Mouse (Mus musculus) forebrain, embryonic 13.5 days (tissue): ENCODE data around the gene Dpy19l3. TPM values are rescaled to one million over a fixed set of nuclear protein-coding genes. Genes with fewer than 3 reads are reported as not detected.

Source experiments
- ATAC-seq: fragments of 200-750 bp; cut with Nextera tagmentation; 2 replicates; pipeline ENCODE4 v1.8.0; 2017
- H3K27ac ChIP-seq: fragments of 300-500 bp; sonication (generic); 2 replicates; pipeline ENCODE4 v1.5.1; 2015; ENCODE audit warnings: inconsistent platforms, mild to moderate bottlenecking, moderate library complexity
- H3K27me3 ChIP-seq: fragments of 300-500 bp; sonication (generic); 2 replicates; pipeline ENCODE4 v1.6.1; 2015; ENCODE audit warnings: mild to moderate bottlenecking, inconsistent platforms
- H3K36me3 ChIP-seq: fragments of 300-500 bp; sonication (generic); 2 replicates; pipeline ENCODE4 v1.6.1; 2015; ENCODE audit warnings: mild to moderate bottlenecking, inconsistent platforms; ENCODE audit not compliant: poor library complexity, severe bottlenecking
- H3K4me1 ChIP-seq: fragments of 300-500 bp; sonication (generic); 2 replicates; pipeline ENCODE4 v1.6.1; 2015; ENCODE audit warnings: inconsistent platforms
- H3K4me2 ChIP-seq: fragments of 300-500 bp; sonication (generic); 2 replicates; pipeline ENCODE4 v1.6.1; 2015; ENCODE audit warnings: inconsistent platforms, mild to moderate bottlenecking, moderate library complexity
- H3K4me3 ChIP-seq: fragments of 300-500 bp; sonication (generic); 2 replicates; pipeline ENCODE4 v1.5.1; 2015; ENCODE audit warnings: mild to moderate bottlenecking, inconsistent platforms
- H3K9ac ChIP-seq: fragments of 300-500 bp; sonication (generic); 2 replicates; pipeline ENCODE4 v1.6.1; 2015; ENCODE audit warnings: mild to moderate bottlenecking, inconsistent platforms
- H3K9me3 ChIP-seq: fragments of 300-500 bp; sonication (generic); replicated peaks from 2 replicates; pipeline ENCODE4 v1.6.1; 2016; ENCODE audit warnings: inconsistent platforms
- WGBS: fragments of 180-500 bp; shearing (Covaris S2); methylation state at CpG from one replicate; pipeline ENCODE4 v1.1.7; 2015; 5-methylcytosine and 5-hydroxymethylcytosine counted together
- polyA plus RNA-seq: library from polyadenylated mRNA; unstranded; fragments of >200 nt; fragmentation: Nextera tagmentation; extraction: Ambion mirVana; gene quantifications from 2 replicates; pipeline ENCODE4 v1.2.1, GENCODE M21; 2015

Gene Dpy19l3
- 31.3 and 40.2 TPM in 2 replicates for polyA plus RNA-seq

DNA sequence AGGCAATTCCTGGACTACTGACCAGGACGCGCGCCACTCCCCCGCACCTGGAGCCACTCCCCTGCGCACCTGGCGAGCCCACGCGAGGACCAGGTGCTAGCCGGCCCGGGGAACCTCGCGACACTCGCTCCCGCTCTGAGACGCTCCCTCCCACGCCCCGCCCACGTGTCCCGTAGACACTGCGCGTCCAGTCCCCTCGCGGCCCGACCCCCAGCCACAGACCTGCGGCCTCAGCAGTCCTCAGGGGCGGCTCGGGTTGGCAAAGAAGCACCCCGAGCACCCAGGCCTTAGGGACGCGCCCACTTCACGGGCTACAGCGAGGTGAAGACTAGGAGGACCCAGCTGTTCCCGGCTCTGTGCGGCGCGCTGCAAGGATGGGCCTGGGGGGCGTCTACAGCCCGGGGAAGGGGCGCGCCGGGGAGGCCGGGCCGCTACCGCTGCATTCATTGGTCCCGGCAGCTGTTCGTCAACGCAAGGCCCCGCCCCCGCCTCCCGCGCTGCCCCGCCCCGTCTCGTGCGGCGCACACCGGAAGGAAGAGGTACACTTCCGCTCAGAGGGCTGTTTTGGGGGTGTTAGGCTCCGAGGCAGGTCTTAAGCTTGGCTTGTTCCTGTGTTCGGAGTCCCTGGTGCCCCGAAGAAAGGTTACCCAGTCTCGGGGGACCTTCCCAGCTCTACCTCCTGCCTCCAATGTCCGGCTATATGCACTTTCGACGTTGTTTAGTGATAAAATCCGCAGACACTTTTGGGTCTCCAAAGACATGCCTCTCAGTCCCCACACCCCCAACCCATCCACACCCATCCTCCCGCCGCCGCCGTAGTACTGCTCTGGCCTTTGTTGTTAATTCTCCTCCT, at the start of gene Dpy19l3:
Dpy19l3 (minus strand) TSS at position 422 of the 853 bp plus-strand sequence.
- no peaks in the 10 kb centered on the region for H3K9me3 ChIP-seq
- peaks cover 26% of the 10 kb centered on the region for H3K36me3 ChIP-seq
- ATAC-seq = peak; percentile 99
- peaks cover 30% of the 10 kb centered on the region for H3K4me1 ChIP-seq
- H3K4me2 ChIP-seq = peak within 1 kb of the TSS; percentile 97
- peak within 1 kb of the TSS; percentile 87 for H3K4me3 ChIP-seq
- 0 out of 2 replicates have a peak, but pooled peaks cover 5% of the 10 kb centered on the region for H3K27me3 ChIP-seq
- WGBS = under 1% methylated on average over 70 of the region's 70 CpGs
- H3K9ac ChIP-seq = peak within 1 kb of the TSS; percentile 76
- H3K27ac ChIP-seq = peak within 1 kb of the TSS; percentile 65

DNA sequence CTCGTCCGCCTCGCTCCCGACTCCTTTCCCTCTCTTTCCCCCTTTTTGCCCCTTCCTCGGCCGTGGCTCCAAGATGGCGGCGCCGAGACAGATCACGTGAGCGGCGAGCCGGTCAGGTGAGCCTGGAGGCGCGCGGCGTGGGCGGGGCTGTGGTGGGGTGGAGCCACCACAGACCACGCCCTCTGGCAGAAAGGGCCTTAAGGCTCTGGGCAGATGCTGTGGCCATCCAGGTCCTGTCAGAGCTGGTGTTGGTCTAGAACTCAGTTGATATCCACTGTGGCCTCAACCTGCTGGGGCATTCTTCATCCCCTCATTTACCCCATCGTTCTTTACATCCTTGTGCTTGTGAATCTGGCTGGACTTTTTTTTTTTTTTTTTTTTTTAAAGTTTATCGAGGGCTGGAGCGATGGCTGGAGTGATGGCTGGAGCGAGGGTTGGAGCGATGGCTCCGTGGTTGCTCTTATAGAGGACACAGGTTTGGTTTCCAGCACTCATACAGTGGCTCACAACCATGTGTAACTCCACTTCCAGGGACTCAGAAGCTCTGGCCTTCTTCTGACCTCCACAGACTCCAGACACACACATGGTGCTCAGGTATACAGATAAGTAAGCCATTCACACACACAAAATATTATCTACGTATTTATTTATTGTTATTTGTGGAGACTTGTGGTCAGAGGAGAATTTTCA, 48.8 kb upstream of the Dpy19l3 start, which contains the start of gene Zfp507:
Zfp507 (minus strand) TSS at position 98 of the 690 bp plus-strand sequence.
- 30% methylated on average over 18 of the region's 26 CpGs for WGBS

DNA sequence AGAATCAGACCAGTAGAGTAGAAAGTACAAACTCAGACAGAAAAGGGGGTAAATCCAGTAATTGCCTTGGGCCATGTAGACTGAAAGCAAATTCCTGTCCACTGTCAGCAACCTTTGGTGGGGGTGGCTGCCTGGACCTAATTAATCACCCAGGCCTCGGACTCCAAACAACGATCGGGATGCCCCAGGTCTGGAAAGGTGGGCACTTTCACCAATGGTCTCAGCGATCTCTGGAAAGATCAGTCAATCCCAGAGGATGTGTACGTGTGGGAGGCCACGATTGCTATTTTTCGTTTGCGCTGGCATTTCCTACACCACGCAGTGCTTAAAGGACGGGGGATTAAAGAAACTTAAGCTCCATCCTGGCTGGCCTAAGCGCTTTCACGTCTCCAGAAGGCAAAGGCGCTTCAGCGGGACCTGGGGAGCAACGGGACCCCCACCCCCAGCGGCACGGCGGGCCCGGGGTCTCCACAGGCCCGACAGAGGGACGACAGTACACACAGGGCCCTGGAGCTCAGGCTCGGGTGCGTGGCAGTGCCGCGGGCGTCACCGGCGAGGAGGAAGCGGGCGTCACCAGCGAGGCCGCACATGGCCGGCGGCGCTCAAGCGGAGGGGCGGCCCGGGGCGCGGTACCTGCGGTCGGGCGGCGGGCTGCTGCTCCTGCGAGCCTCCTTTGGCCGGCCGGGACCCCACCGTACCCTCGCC, 48.1 kb upstream of the Dpy19l3 start:
- no peaks in the 10 kb centered on the region for H3K9me3 ChIP-seq
- WGBS = under 1% methylated on average over 43 of the region's 49 CpGs
- H3K27me3 ChIP-seq = no peaks in the 10 kb centered on the region; the same call in 1 of the 2 replicates
- peaks cover 34% of the 10 kb centered on the region for H3K36me3 ChIP-seq
- peak overlapping the region; percentile 83 for H3K27ac ChIP-seq
- ATAC-seq = peak; percentile 89
- peak overlapping the region; percentile 93 for H3K4me3 ChIP-seq
- H3K4me1 ChIP-seq = peaks cover 15% of the 10 kb centered on the region
- H3K4me2 ChIP-seq = peak overlapping the region; percentile 92
- peak overlapping the region; percentile 98 for H3K9ac ChIP-seq

More for the DNA sequence above, 48.8 kb upstream of the Dpy19l3 start, which contains the start of gene Zfp507:
- Histone ChIP-seq H3K4me3 (peak within 1 kb of the TSS; percentile 93), H3K27me3 (no peaks in the 10 kb centered on the region; the same call in 1 of the 2 replicates), H3K27ac (peak within 1 kb of the TSS; percentile 83), H3K9me3 (no peaks in the 10 kb centered on the region), H3K4me2 (peak within 1 kb of the TSS; percentile 92), H3K36me3 (peaks cover 28% of the 10 kb centered on the region), H3K9ac (peak within 1 kb of the TSS; percentile 98), H3K4me1 (peaks cover 15% of the 10 kb centered on the region)
- ATAC-seq = peak; percentile 96

DNA sequence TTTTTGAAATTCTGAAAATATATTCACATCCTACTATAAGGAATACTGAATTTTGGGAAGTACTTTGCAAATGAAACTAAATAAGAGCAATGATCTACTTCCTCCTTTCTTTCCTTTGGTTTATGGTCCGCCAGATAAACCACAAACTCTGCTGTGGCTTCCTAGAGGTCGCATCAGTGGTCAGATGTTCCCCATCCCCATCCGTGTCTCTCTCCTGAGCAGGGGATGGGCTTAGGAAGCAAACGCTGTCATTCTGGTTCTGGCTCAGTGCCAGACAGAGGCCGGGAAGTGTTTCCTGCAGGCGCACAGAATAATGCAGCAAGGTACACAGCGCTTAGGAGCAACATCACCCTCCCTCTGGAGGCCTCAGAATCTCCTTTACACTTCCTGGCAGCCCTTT, 41.9 kb upstream of the Dpy19l3 start:
- no peak overlapping the region for H3K4me3 ChIP-seq
- H3K9me3 ChIP-seq = no peaks in the 10 kb centered on the region
- no peak overlapping the region for H3K4me2 ChIP-seq
- no peak overlapping the region for H3K27ac ChIP-seq
- H3K36me3 ChIP-seq = peaks cover 83% of the 10 kb centered on the region
- peaks cover 4% of the 10 kb centered on the region for H3K4me1 ChIP-seq
- no peak for ATAC-seq
- H3K9ac ChIP-seq = no peak overlapping the region
- 69% methylated on average over 7 of the region's 7 CpGs for WGBS
- H3K27me3 ChIP-seq = no peaks in the 10 kb centered on the region

DNA sequence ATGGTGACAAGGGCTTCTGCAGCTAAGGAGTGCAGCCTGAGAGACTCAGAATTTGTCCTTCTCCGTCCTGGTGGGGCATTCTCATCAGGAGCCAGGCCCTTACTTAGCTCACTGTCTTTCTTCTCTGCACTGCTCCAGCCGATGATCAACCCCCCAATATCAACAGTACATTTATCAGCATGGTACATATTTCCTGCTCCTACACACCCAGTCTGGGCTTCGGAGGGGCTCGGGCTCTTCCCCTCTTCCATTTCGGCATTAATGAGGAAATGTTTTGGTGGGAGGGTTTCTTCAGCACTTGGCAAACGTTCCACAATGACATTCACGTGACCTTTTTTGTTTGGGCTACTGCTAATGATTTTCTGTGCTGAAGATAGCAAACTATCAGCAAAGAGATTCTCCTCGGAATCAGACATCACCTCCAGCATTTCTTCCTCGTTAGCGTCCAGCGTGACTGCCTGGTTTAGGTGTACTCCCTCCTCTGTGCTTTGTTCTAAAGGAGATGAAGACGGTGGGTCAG, 40.0 kb upstream of the Dpy19l3 start:
- Histone ChIP-seq H3K4me2 (no peak overlapping the region), H3K27me3 (no peaks in the 10 kb centered on the region), H3K4me3 (no peak overlapping the region), H3K27ac (no peak overlapping the region), H3K9ac (no peak overlapping the region), H3K9me3 (no peaks in the 10 kb centered on the region), H3K4me1 (no peaks in the 10 kb centered on the region), H3K36me3 (peaks cover 85% of the 10 kb centered on the region)
- 76% methylated on average over 12 of the region's 12 CpGs for WGBS
- no peak for ATAC-seq

DNA sequence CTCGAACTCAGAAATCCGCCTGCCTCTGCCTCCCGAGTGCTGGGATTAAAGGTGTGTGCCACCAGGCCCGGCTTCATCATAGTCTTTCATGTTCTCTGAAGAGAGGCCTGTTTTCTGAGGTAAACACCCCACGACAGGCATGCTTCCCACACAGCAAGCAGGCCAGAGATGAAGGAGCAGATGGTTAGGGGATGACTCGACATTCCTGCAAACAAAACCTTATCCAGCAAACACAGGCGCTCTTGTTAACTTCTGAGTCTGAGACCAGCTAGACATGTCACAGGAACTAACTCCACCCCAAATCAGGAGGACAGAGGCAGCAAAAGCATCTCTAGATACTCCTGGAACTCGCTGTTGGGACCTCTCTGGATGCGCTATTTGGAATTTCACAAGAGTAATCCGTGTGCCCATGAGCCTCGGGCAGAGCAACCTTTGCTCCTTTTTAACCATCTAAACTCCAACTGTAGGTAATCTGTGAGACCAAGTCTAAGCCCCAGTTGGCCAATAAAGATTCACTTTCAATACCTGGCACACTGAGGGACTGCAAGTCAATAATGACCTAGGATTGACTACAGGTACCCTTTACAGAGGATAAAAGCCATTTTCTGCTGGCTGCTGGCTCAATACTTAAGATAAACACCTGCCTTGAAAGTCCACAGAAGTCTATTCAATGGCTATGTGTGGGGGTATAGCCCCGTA, 38.0 kb upstream of the Dpy19l3 start:
- H3K27me3 ChIP-seq = no peaks in the 10 kb centered on the region
- WGBS = 91% methylated on average over 12 of the region's 12 CpGs
- no peak overlapping the region for H3K27ac ChIP-seq
- no peaks in the 10 kb centered on the region for H3K4me1 ChIP-seq
- no peak for ATAC-seq
- no peak overlapping the region for H3K4me2 ChIP-seq
- H3K9ac ChIP-seq = no peak overlapping the region
- H3K36me3 ChIP-seq = peaks cover 83% of the 10 kb centered on the region
- no peaks in the 10 kb centered on the region for H3K9me3 ChIP-seq
- no peak overlapping the region for H3K4me3 ChIP-seq

DNA sequence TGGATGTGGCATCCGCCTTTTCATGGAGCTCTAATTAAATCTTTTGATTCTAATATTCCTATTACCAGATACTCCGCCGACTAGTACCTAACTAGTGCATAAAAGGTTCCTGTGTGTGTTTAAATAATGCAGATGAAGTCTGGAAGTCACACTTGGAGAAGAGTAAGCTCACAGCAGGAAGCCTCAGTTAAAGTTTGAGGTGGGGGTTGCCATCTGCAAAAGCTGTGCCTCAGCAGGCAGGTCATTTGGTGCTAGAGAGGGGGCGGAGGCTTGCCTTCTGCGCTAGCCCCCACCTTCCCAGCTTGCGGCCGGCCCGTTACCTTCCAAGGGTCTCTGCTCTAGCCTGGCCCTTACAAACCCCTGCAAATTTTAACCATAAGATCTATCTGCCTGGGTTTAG, 36.7 kb upstream of the Dpy19l3 start:
- H3K4me1 ChIP-seq = no peaks in the 10 kb centered on the region
- H3K4me2 ChIP-seq = no peak overlapping the region
- 73% methylated on average over 8 of the region's 8 CpGs for WGBS
- H3K27ac ChIP-seq = no peak overlapping the region
- H3K9ac ChIP-seq = no peak overlapping the region
- peaks cover 90% of the 10 kb centered on the region for H3K36me3 ChIP-seq
- no peaks in the 10 kb centered on the region for H3K9me3 ChIP-seq
- H3K27me3 ChIP-seq = no peaks in the 10 kb centered on the region
- no peak overlapping the region for H3K4me3 ChIP-seq
- ATAC-seq = no peak

DNA sequence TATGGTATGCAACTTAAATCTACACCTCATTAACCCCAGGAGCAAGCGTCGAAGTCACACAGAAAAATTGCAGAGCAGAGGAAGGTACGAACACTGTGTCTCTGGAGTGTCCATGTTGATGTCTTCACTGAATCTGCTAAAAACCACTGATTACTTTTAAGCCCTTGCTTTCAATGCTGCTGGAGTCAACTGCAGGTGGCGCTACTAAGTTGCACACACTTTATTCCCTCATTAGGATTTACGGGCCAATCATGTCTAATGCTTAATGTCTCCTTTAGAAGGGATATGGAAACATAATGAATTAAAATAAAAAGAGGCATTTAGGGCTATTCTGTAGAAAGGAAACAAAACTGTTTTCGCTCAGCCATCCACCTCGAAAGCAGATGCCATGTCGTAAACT, 35.9 kb upstream of the Dpy19l3 start:
- Histone ChIP-seq H3K36me3 (peaks cover 90% of the 10 kb centered on the region), H3K27me3 (no peaks in the 10 kb centered on the region), H3K4me2 (no peak overlapping the region), H3K9me3 (no peaks in the 10 kb centered on the region), H3K4me1 (no peaks in the 10 kb centered on the region), H3K9ac (no peak overlapping the region), H3K27ac (no peak overlapping the region), H3K4me3 (no peak overlapping the region)
- WGBS = 85% methylated on average over 8 of the region's 8 CpGs
- no peak for ATAC-seq

DNA sequence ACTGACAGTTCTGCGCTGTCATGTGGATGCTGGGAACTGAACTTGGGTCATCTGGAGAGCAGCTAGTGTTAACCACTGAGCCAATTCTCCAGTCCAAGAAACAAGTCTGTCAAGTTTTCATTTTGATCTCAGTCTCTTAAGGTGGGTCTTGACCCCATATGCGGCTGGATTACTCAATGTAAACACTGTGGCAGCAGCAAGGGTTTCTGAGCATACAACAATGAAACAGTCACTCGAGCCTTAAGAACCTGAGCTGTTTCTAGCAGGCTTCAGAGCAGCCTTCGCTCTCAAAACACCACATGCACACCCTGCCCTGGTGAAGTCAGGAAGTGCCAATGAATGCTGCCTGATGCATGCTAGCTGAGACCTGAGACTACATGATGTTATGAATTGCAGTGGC, 31.3 kb upstream of the Dpy19l3 start:
- no peak overlapping the region for H3K4me3 ChIP-seq
- ATAC-seq = no peak
- no peak overlapping the region for H3K27ac ChIP-seq
- H3K4me1 ChIP-seq = no peaks in the 10 kb centered on the region
- H3K4me2 ChIP-seq = no peak overlapping the region
- no peaks in the 10 kb centered on the region for H3K9me3 ChIP-seq
- H3K27me3 ChIP-seq = no peaks in the 10 kb centered on the region
- H3K36me3 ChIP-seq = peaks cover 78% of the 10 kb centered on the region
- no peak overlapping the region for H3K9ac ChIP-seq
- WGBS = 92% methylated on average over 4 of the region's 4 CpGs

DNA sequence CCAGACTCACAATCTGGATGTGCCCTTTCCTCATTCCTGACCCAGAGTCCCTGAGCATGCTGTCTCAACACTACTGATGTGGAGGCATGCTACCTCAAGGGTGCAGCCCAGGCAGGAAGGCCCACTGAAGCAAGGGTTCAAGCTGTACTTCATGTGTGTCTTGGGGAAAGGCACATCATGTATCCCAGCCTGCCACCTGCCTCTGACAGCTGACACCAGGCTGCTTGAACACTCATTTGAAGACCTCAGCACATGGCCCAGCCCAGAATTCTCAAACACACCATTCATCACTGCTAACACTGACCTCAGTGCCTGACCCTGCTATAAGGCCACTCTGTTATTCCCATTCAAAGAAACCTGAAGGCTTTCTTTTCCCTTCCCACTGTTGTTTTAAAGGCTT, 28.0 kb upstream of the Dpy19l3 start:
- Histone ChIP-seq H3K27me3 (no peaks in the 10 kb centered on the region), H3K27ac (no peak overlapping the region), H3K9me3 (no peaks in the 10 kb centered on the region), H3K9ac (no peak overlapping the region), H3K4me3 (no peak overlapping the region), H3K36me3 (peaks cover 79% of the 10 kb centered on the region), H3K4me2 (no peak overlapping the region), H3K4me1 (no peaks in the 10 kb centered on the region)
- no peak for ATAC-seq

DNA sequence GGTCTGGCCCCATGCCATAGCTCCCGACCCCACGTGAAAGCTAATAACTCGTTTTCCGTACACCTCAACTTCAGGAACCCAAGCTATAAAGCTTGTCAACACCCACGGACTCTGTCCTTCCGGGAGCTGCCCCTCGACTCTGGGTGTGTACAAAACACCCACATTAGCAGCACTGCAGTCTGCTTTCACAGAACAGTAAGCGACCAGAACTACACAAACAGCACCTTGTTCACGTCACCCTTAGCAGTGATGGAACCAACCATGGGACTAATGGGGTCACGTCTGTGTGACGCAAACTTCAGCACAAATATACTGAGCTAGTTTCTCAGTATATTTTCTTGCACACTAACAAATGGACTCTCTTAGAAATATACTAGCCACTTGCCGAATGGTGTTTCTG, 19.9 kb upstream of the Dpy19l3 start:
- H3K9ac ChIP-seq = no peak overlapping the region
- no peak overlapping the region for H3K27ac ChIP-seq
- no peaks in the 10 kb centered on the region for H3K27me3 ChIP-seq
- H3K4me1 ChIP-seq = no peaks in the 10 kb centered on the region
- H3K4me2 ChIP-seq = no peak overlapping the region
- H3K9me3 ChIP-seq = no peaks in the 10 kb centered on the region
- WGBS = 92% methylated on average over 12 of the region's 12 CpGs
- H3K4me3 ChIP-seq = no peak overlapping the region
- H3K36me3 ChIP-seq = peaks cover 67% of the 10 kb centered on the region
- no peak for ATAC-seq
